Mouse (Mus musculus) neural tube, embryonic 14.5 days (tissue): ENCODE data around the gene Rnf185. TPM values are rescaled to one million over a fixed set of nuclear protein-coding genes. Genes with fewer than 3 reads are reported as not detected.

Experiments used
- ATAC-seq: fragments of 200-750 bp; cut with Nextera tagmentation; 2 replicates; pipeline ENCODE4 v1.8.0; 2017; ENCODE audit warnings: low read depth, mild to moderate bottlenecking, moderate TSS enrichment, moderate library complexity
- H3K27ac ChIP-seq: fragments of 300-500 bp; sonication (generic); 2 replicates; pipeline ENCODE4 v1.5.1; 2014; ENCODE audit warnings: low read depth, mild to moderate bottlenecking, control low read depth, low read length, moderate library complexity, mixed read lengths
- H3K27me3 ChIP-seq: fragments of 300-500 bp; sonication (generic); 2 replicates; pipeline ENCODE4 v1.6.1; 2014; ENCODE audit warnings: low read length; ENCODE audit not compliant: control insufficient read depth, insufficient read depth
- H3K36me3 ChIP-seq: fragments of 300-500 bp; sonication (generic); 2 replicates; pipeline ENCODE4 v1.6.1; 2014; ENCODE audit warnings: low read length, mixed read lengths; ENCODE audit not compliant: control insufficient read depth, insufficient read depth
- H3K4me1 ChIP-seq: fragments of 300-500 bp; sonication (generic); 2 replicates; pipeline ENCODE4 v1.6.1; 2014; ENCODE audit warnings: low read length; ENCODE audit not compliant: control insufficient read depth, insufficient read depth
- H3K4me2 ChIP-seq: fragments of 300-500 bp; sonication (generic); 2 replicates; pipeline ENCODE4 v1.6.1; 2014; ENCODE audit warnings: mild to moderate bottlenecking, low read depth, low read length, control low read depth
- H3K4me3 ChIP-seq: fragments of 300-500 bp; sonication (generic); 2 replicates; pipeline ENCODE4 v1.5.1; 2014; ENCODE audit warnings: low read depth, low read length, control low read depth, mixed read lengths
- H3K9ac ChIP-seq: fragments of 300-500 bp; sonication (generic); replicated peaks from 2 replicates; pipeline ENCODE4 v1.6.1; 2014; ENCODE audit warnings: low read depth, mild to moderate bottlenecking, control low read depth, low read length, mixed read lengths
- H3K9me3 ChIP-seq: fragments of 300-500 bp; sonication (generic); 2 replicates; pipeline ENCODE4 v1.6.1; 2016; ENCODE audit warnings: low read length; ENCODE audit not compliant: control insufficient read depth
- WGBS: fragments of 180-500 bp; shearing (Covaris S2); extraction: QIAGEN DNeasy Blood & Tissue Kit; methylation state at CpG from one replicate; pipeline ENCODE4 v1.1.7; 2014; 5-methylcytosine and 5-hydroxymethylcytosine counted together
- polyA plus RNA-seq: library from polyadenylated mRNA; unstranded; fragments of >200 nt; fragmentation: Nextera tagmentation; extraction: Ambion mirVana; gene quantifications from 2 replicates; pipeline ENCODE4 v1.2.1, GENCODE M21; 2014

Gene Rnf185
- polyA plus RNA-seq, 1 experiment from 2014 or later, result 47.1 TPM

DNA sequence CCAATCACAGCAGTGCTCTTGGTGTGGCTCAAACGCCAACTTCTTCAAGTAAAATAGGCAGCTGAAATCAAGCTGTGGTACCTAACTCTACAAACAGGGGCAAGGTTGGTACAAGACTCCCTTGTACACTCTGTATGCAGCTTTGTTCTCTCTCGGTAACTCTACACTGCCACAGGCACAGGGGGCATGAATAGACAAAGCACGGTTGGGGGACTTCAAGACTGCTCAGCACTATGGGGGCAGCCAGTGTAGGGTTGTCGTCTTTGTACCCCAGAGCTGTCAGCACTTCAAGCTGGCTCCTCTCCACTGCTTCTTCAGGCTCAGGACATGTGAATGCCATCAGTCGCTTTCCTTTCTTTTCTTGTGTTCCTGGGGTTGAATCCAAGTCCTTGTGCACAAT is 57.6 kb downstream of the Rnf185 start:
- Histone ChIP-seq H3K36me3 (no peaks in the 10 kb centered on the region), H3K9ac (no peak overlapping the region), H3K4me3 (no peak overlapping the region), H3K4me1 (no peaks in the 10 kb centered on the region), H3K27me3 (no peaks in the 10 kb centered on the region), H3K9me3 (no peaks in the 10 kb centered on the region), H3K4me2 (no peak overlapping the region), H3K27ac (no peak overlapping the region)
- WGBS, result 37% methylated on average over 5 of the region's 5 CpGs
- ATAC-seq, result no peak

DNA sequence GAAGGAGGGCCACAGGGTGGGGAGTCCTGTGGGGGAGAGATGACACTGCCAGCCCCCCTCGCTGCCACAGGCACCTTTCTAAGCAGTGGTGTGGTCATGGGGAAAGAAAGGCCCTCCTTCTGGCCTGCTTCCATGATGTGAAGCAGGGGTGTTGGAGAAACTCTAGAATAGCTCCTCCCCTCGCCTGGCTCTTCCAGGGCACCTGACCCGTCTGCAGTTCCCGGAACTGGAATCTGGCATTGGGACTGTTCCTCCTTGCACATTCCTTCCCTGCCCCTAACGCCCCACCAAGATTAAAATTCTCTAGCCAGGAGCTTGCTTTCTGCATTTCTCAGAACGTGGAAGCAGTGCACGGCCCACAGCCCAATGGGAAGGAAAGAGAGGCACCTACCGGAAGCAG is 59.6 kb downstream of the Rnf185 start:
- no peaks in the 10 kb centered on the region for H3K36me3 ChIP-seq
- 86% methylated on average over 8 of the region's 8 CpGs for WGBS

DNA sequence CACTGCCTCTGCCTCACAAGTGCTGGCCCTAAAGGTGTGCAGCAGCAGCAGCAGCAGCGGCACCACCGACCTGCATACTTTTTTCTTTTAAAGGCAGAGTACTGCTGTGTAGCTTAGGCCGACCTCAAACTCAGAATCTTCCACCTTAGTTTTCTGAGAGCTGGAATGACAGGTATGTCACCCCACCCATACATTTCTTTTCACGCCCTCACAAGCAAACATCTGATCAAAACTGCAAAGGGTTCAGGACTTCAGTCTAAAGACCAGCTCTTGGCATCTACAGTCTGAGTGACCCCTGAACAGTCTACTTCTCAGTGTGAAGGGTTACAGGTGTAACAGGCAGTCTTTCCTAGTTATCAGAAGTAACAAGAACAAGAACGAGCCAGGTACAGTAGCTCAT is 61.4 kb downstream of the Rnf185 start:
- no peaks in the 10 kb centered on the region for H3K27me3 ChIP-seq
- H3K9ac ChIP-seq, result no peak overlapping the region
- H3K4me1 ChIP-seq, result no peaks in the 10 kb centered on the region
- H3K4me2 ChIP-seq, result no peak overlapping the region
- 95% methylated on average over 5 of the region's 5 CpGs for WGBS
- H3K9me3 ChIP-seq, result no peaks in the 10 kb centered on the region
- H3K4me3 ChIP-seq, result no peak overlapping the region
- no peak for ATAC-seq
- H3K27ac ChIP-seq, result no peak overlapping the region
- no peaks in the 10 kb centered on the region for H3K36me3 ChIP-seq

More for the DNA sequence above, 59.6 kb downstream of the Rnf185 start:
- Histone ChIP-seq H3K9ac (no peak overlapping the region), H3K27me3 (no peaks in the 10 kb centered on the region), H3K4me2 (no peak overlapping the region), H3K27ac (no peak overlapping the region), H3K4me3 (no peak overlapping the region), H3K4me1 (no peaks in the 10 kb centered on the region), H3K9me3 (no peaks in the 10 kb centered on the region)
- ATAC-seq, result no peak

DNA sequence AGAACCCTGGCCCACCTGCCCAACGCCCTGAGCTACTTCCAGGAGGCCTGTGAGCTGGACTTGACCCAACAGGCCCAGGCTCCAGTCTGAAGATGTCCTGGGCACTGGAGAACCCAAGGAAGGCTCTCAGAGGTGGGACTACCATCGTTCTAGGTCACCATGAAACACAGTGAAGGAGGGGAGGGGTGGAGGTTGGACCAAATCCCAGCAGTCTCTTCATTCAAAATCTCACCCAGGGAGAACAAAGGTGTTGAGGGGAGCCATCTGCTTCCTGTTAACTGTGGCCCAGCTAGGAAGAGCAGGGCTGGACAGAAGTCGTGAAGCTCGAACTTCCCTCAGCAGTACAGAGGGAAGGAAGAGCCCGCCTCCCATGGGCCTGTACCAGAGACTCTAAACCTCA is 62.2 kb downstream of the Rnf185 start:
- H3K4me1 ChIP-seq, result no peaks in the 10 kb centered on the region
- no peaks in the 10 kb centered on the region for H3K9me3 ChIP-seq
- H3K27ac ChIP-seq, result no peak overlapping the region
- H3K4me3 ChIP-seq, result no peak overlapping the region
- no peaks in the 10 kb centered on the region for H3K36me3 ChIP-seq
- no peak for ATAC-seq
- H3K27me3 ChIP-seq, result no peaks in the 10 kb centered on the region
- H3K9ac ChIP-seq, result no peak overlapping the region
- H3K4me2 ChIP-seq, result no peak overlapping the region
- 84% methylated on average over 5 of the region's 5 CpGs for WGBS

DNA sequence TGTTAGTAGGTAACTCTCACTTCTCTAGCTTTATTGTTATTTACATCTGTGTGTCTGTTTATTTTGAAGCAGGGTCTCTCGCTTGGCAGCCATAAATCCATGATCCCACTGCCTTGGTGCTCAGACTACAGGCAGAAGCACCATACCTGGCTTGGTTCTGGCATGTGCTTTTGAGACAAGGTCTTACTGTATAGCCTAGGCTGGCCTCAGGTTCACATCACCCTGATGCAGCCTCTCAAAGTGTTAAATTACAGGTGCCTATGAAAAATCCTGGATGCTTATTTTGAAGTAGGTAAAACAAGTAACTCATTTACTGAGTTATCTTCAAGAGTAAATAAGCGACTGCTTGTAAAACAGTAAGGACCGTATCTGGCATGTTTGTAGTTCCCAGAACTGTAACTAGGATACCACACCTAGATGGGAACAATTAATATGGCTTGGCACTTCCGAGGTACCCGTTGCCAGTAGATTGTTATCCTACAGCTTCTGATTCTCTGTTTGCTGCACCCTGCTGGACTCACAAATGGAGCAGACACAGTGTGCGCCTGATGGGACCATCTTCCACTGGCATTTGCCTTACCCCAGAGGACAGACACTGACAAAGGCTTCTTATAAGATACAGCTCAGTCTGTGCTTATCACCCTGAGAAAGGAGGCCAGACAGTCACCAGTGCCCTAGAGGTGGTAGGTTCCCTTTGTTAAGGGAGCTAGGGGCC is 64.5 kb downstream of the Rnf185 start:
- WGBS, result 82% methylated on average over 6 of the region's 6 CpGs
- no peak overlapping the region for H3K9ac ChIP-seq
- H3K36me3 ChIP-seq, result no peaks in the 10 kb centered on the region
- ATAC-seq, result no peak
- no peaks in the 10 kb centered on the region for H3K9me3 ChIP-seq
- H3K4me2 ChIP-seq, result no peak overlapping the region
- no peak overlapping the region for H3K27ac ChIP-seq
- no peak overlapping the region for H3K4me3 ChIP-seq
- no peaks in the 10 kb centered on the region for H3K27me3 ChIP-seq
- H3K4me1 ChIP-seq, result no peaks in the 10 kb centered on the region

DNA sequence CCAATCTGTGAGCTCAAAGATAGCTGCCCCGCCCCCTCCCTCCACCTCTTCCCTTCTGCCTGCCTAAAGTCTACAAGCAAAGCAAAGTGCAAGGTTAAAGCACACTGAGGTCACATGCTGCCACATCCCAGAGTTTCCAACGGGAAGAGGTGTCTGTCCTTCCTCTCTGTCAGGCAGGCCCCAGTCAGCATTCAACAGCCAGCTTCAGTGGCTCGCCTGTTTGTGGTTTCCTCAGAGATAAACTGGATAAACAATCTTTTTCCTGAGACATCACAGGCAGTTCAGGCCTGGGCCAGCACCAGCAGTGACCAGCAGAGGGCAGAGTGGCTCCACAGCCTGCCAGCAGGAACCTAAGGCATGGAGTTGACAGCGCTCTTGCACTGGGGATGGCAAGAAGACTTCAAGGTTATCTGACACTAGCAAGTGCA is 65.2 kb downstream of the Rnf185 start:
- peak; percentile 89 for ATAC-seq
- Histone ChIP-seq H3K9me3 (no peaks in the 10 kb centered on the region), H3K27me3 (no peaks in the 10 kb centered on the region), H3K9ac (no peak overlapping the region), H3K4me2 (no peak overlapping the region), H3K4me3 (no peak overlapping the region), H3K27ac (no peak overlapping the region), H3K4me1 (no peaks in the 10 kb centered on the region), H3K36me3 (no peaks in the 10 kb centered on the region)
- 37% methylated on average over 4 of the region's 4 CpGs for WGBS

DNA sequence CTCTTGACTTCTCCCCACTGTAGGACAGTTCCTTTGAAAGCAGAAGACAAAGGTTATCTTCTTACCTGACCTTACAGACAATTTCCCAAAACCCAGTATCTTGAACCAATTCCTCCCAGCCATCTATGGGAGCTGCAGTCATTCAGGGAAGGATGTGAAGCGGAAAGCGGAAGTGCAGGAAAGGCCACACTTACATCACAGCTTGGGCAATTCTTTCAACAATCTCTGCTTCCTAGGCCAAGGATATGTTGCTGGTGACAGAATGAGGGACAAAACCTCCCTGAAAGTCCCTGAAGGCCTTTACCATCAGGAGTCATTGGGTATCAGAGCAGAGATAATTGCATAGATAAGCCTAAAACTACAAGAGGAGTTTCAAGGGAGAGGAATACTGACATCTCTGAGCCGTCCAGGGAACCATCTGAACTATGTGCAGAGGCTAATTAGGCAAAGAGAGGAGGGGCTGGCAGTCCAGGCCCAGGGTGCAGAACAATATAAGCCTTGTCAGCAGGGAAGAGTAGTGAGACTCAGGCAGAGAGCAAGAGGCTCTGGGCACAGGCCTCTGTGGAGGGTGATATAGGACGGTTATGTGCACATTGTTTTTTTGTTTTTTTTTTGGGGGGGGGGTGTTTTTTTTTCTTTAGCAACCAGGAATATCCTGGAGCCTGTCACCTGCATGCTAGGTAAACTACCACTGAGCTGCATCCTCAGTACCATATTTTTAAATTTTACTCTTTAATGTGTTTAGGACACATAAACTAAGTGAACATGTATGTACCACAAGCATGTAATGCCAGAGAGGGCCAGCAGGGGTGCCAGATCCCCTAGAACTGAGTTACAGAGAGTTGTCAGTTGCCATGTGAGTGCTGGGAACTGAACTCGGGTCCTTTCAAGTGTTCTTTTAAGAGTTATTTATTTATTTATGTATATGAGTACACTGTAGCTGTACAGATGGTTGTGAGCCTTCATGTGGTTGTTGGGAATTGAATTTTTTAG is 69.3 kb downstream of the Rnf185 start:
- H3K27ac ChIP-seq, result no peak overlapping the region
- H3K9ac ChIP-seq, result no peak overlapping the region
- H3K9me3 ChIP-seq, result no peaks in the 10 kb centered on the region

DNA sequence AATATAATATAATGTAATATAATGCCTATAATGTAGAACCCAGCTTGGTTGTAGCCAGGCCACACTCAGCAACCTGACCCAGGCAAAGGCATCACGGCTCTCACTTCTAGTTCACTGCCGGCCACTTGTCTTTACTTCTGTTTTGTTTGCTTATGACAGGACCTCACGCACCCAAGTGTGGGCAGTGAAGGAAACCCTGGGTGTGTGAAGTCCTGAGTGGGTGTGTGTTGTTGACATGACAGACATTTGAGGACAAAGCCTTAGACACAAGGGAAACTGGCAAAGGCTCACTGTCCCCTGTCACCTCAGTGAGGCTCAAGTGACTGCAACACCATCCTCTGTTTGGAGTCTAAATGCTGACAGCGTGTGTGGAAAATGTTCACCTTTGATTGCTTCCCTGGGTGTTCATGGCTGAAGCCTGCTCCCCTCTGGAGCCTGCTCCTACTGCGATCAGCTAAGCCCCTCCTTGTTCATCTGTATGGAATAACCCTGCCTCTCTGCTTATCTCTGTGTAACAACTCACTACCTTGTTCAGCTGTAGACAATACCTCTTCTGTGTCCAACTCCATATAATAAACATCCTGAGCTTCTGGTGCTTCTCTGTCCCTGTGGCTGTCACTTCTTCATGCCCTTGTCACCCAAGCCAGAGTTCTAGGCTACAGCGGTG is 70.9 kb downstream of the Rnf185 start:
- no peak overlapping the region for H3K4me3 ChIP-seq
- H3K27ac ChIP-seq, result no peak overlapping the region
- no peaks in the 10 kb centered on the region for H3K27me3 ChIP-seq
- H3K36me3 ChIP-seq, result no peaks in the 10 kb centered on the region
- no peaks in the 10 kb centered on the region for H3K9me3 ChIP-seq
- H3K9ac ChIP-seq, result no peak overlapping the region
- 95% methylated on average over 6 of the region's 6 CpGs for WGBS
- no peaks in the 10 kb centered on the region for H3K4me1 ChIP-seq
- no peak for ATAC-seq
- no peak overlapping the region for H3K4me2 ChIP-seq

More for the DNA sequence above, 69.3 kb downstream of the Rnf185 start:
- WGBS, result 76% methylated on average over 5 of the region's 5 CpGs
- no peaks in the 10 kb centered on the region for H3K4me1 ChIP-seq
- no peaks in the 10 kb centered on the region for H3K27me3 ChIP-seq
- peak; percentile 58; the same call in 1 of the 2 replicates for ATAC-seq
- no peaks in the 10 kb centered on the region for H3K36me3 ChIP-seq
- H3K4me3 ChIP-seq, result no peak overlapping the region
- no peak overlapping the region for H3K4me2 ChIP-seq
